Mouse (Mus musculus): ENCODE results near the gene Accsl.

DNA sequence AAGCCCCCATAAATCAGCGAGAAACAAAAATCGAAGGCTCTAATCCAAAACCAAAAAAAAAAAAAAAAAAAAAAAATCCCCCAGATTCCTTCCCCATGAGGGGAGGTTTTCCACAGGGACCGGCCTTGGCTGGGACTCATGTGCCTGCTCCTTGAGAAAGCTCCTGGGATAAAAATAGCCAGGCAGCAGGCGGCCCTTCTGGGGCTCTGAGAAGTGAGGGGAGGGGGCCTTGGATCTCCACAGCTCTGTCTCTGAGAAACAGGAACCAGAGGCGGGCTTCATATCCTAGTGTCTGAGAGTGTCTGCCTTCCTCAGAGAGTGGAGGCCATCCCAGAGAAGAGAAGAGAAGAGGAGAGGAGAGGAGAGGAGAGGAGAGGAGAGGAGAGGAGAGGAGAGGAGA lies 8.0 kb upstream of the Accsl start:
- TF ChIP-seq CTCF (IDR thresholded peaks at IDR 0.05) (no peak), EP300 (IDR thresholded peaks at IDR 0.05) (no peak)

All from lung, postnatal 0 days (tissue).